Mouse (Mus musculus) T-helper 1 cell (primary cell): ENCODE data around the gene Uba6.

Experiments used
- in situ Hi-C: fragments of 300-600 bp; cut with MboI, MseI; formaldehyde crosslinking; loops from one replicate; pipeline ENCODE4 v1.15.1; 2025; ENCODE audit warnings: high pct_unique_total_duplicates

Uba6 gene

DNA sequence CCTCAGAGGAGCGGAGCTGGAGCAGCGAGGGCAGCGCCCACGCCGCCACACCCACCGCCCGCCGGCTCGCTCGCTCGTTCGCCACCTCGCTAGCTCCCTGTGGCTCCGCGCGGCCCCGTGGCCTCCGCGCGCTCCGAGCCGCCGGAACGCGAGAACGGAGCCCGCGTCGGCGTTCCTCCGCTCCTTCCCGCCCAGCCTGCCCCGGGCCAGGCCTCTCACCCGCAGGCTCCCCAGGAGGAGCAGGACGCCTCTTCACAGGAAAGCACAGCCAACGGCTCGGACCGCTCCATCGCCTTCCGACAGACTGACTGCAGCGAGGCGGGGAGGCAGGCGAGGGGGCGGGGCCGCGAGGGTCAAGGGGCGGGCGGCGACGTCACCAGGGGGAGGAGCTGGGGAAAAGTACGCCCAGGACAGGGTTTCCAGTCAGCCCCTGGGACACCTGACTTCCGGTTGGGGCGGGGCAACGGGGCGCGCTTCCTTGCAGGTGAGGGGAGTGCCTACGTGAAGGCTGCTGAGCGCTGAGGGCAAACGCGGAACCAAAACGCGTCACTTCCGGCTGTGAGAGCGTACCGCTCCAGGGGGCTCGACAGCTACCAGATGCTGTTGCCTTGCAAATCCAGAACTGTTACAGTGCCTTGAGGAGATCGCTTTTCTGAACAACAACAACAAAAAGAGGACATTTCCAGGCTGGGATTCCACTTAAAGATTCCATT is at the start of gene Uba6:
Gene Uba6 (minus strand): TSS at position 355 of the 713 bp plus-strand sequence.
- in situ Hi-C loops = loop anchor here (10.0 kb wide), 1 partner anchor 632 kb away; the partner anchor contains the start of gene Ythdc1

DNA sequence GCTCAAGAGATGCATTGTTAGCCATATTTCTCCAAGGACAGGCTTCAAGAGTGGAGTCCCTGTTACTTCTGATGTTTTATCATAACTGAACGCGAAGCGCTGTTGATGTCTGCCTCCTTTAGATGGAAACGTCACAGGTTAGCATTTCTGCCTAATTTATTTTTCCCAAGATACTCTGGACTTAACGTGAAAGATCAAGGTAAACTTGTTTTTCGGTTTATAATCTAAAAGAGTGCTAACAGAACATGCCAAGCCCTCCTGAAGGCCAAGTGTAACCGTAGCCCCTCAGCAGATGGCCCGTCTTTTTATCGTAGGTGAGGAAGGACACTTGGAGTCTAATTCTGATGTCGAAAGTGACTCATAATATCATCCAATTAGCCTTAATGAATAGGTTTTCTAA is 25.2 kb upstream of the Uba6 start, which contains the start of gene Gnrhr:
Gene Gnrhr (minus strand): TSS at position 101 of the 400 bp plus-strand sequence.
- in situ Hi-C loops = loop anchor here (5.0 kb wide), 1 partner anchor 210 kb away; no protein-coding TSS in a partner anchor

DNA sequence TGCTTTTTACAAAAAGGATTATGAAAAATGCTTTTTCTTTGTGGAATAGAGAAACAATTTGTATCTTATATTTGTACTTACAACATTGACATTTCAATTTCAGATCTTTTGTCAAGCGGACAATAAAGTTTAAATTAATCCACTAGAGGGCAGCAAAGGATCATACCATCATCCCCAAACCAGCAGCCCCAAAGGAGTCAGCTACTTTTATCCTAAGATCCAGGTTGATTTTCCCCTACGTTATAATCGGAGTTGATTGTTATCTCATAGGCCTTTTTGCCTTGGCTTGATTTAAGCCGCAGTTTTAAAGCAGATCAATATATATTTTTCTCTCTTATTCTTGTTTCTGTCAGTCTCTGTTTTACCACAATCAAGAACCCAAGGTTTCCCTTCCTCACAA is 18.8 kb upstream of the Uba6 start:
- in situ Hi-C loops = no loop called here

DNA sequence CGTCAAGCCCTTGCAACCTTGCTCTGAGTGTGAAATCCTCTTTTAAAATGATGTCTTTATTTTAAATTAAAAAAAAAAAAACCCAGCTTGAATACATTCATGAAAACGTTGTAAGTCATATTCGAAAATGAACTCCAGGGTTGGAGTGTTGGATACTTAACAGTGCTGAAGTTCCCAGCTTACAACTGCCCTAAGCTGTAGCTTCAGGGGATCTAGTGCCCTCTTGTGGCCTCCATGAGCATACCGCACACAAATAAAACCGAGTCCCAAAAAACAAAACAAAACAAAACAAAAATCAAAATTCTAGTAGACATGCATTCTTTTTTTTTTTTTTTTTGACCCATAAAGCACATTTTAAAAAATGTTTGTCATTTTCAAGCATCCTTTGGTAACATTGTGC is 18.2 kb upstream of the Uba6 start:
- in situ Hi-C loops = no loop called here

DNA sequence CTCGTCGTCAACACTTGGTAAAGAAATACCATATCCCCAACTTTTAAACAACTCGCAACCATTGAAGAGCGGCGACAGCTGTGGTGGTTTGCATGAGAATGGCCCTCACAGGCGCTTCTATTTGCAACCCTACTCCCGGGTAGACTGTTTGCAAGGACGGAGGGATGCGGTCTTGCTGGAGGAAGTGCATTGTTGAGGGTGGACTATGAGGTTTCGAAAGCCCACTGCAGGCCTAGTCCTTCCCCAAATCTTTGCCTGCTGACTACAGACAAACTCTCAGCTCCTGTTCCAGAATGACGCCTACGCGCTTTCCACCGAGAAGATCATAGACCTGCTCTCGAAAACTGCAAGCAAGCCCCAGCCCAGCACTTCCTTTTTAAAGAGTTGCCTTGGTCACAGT is 17.7 kb upstream of the Uba6 start:
- in situ Hi-C loops = no loop called here

DNA sequence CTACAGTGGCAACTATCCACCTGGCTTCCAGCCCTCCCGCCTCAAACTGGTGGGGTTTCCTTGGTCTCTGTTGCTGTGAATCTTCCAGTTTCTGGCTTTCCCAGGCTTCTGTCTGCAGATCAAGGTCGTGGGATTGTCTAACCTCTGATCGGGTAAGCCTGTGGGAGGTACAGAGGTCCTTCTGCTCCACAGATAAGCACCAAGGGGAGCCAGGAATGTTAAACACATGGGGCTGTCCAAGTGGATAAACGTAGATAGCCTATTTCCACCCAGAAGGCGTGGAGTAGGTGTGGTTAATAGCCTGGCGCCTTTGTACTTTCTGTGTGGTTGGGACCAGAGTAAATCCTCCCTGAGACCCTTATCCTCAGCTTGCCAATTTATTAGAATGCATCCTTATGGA is 14.8 kb upstream of the Uba6 start:
- in situ Hi-C loops = no loop called here

DNA sequence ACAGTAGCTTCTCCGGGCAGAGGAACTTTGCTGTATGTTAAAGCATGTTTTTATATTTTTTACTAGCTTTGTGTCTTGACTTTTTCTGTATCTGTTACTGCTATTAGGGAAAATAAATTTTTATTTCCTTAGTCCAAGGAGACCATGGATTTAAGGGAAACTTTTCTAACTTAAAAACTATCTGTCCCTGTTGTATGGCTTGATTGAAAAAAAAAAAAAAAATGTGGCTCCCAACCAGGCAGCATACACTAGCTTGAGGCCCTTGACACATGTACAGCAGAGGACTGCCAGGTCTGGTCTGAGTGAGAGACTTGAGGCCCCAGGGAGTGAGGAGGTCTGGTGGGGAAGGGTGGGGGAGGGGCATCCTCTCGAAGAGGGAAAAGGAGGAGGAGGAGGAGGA is 1.2 kb upstream of the Uba6 start:
- in situ Hi-C loops = loop anchor here (10.0 kb wide), 1 partner anchor 631 kb away; the partner anchor contains the start of gene Ythdc1

DNA sequence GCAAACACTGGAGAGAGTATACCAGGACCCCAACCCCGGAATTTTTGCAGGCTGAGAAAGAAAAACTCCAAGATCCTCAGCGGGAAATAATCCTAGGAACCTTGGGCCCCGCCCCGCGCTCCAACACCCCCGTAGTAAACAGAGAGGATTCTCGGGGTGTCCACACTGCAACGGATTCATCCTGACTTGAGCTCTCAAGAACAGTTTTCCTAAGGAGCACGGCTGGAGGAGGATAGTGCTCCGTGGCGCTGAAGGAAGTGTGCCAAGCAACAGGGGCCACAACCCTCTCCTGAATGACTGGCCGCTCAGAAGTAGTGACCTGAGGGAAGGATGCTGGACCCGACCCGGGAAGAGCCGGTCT is 535 bp downstream of the Uba6 start:
- in situ Hi-C loops = loop anchor here (10.0 kb wide), 1 partner anchor 633 kb away; the partner anchor contains the start of gene Ythdc1

DNA sequence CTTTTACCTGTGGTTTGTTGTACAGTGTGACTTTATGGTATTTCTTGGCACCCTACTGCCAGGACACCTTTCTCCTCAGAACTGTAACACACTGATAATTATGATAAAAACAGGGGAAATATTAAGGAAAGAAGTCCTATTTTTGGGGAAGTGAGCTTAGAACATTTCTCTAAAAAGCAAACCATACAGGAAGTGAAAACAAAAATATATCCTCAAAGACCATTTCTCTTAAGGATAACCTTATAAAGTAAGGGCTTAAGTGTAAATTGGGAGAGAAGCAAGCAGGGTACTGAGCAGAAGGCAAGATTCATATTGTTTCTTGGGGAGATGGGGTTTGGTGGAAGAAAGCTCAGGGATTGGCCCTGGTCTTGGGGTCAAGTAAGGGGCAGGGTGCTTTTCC is 42.8 kb downstream of the Uba6 start:
- in situ Hi-C loops = no loop called here

DNA sequence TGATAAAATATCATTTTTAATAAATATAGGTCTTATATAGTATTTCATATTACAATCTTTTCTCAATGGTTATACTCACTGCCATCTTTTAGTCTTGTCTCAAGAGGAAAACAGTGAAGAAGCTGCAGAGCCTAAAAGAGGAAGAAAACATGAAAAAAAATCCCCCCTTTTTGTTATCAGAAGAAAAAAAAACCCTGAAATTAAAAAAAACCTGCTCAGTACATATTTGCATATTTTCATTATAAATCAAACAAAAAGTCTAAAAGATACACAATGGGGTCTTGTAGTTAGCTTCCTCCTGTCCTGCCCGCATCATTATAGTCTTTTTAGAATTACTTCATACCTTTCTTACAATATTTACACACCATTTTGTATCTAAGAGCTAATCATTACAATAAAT is 43.9 kb downstream of the Uba6 start:
- in situ Hi-C loops = no loop called here

DNA sequence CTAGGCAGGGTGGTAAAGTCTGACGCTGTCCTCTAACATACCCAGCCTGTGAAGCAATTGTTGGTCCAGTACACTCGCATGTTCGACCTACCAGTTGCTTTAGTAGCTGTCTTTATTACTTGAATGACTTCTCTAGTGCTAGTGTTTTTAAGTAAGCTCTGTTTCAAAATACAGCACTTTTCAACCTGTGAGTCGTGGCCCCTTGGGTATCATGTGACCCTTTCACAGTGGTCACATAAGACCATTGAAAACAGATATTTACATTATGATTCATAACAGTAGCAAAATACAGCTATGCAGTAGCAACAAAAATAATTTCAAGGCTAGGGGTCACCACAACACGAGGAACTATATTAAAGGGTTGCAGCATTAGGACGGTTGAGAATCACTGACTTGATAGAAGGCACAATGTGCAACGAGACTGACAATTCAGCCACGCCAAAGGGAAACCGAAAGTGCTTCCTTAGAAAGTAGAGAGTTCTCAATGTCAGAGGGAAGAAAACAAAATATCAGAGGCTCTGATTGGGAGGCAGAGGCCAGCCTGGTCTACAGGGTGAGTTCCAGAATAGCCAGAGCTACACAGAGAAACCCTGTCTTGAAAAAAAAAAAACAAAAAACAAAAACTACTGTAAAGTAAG is 54.0 kb downstream of the Uba6 start:
- in situ Hi-C loops = no loop called here

DNA sequence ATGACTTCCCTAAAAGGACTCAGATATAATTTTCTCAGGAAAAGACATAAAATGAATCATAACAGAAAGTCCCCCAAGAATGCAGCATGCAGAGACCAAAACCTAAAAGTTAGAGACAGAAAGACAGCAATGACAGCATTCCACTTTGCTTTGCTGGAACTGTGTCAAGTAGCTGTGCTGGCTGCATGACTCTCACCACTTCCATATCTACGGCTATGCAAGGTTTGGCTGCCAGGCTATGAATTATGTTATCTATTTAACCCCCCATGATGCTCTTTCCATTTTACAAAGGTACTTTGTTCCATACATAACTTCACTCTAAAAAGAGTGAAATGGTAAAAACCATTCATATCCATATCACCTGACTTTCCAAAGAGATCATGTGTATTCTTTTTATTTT is 58.6 kb downstream of the Uba6 start:
- in situ Hi-C loops = no loop called here

DNA sequence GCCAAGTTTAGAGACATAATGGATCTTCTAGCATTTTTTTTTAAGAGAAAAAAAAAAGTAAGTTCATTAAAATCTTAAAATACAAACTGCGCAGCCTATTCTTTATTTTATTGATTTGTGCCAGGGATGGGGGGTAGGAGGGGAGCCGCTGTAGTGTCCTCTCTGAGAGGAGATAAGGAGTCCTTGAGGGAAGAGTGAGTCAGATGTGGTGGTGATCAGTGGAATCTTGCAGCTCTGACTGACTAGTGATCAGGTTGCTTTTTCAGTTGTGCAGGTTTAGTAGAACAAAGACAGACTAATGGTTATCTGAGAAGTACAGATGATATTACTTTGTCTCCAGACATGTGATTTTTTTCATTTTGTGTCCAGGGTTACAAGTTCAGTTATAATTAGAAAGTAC is 59.6 kb downstream of the Uba6 start:
- in situ Hi-C loops = no loop called here

DNA sequence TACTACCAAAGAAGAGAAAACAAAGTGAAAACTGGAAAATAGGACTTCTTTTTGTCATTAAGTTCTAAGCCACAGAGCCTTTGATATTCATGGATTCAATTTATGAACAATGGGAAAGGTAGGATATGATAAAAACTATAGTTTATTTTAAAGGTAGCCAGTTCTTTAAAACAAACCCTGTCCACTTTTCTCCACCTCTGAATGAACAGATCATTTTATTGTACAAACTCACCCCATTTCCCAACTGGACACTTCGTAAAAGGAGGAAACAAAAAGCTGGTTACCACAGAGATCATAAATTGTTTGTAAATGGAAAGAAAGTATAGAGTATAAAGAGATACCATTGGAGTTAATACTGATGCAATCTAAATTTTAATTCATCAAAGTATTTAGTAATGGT is 61.5 kb downstream of the Uba6 start:
- in situ Hi-C loops = no loop called here

DNA sequence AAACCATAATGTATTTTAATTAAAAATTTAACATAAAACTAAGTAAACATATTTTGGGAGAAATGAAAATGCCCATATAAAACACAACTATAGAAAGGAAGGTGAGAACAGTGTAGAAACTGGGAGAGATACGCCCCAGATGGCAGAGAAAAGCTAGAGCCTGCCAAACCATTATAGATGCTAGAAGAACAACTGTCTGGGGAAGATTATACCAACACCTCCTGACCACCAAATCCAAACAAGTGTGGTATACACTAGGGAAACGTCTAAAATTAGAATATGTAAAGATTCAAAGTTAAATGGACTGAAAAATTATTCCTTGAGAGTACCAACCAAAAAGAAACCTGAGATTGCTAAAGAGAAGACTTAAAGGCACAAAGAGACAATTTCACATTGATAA is 66.0 kb downstream of the Uba6 start:
- in situ Hi-C loops = no loop called here

DNA sequence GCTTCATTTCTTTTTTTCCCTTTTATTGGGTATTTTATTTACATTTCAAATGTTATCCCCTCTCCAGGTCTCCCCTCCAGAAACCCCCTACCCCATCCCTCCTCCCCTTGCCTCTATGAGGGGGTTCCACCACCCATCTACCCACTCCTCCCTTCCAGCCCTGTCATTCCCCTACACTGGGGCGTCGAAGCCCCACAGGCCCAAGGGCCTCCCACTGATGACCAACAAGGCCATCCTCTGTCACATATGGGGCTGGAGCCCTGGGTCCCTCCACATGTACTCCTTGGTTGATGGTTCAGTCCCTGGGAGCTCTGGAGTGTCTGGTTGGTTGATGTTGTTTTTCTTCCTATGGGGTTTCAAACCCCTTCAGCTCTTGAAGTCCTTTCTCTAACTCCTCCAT is 70.4 kb downstream of the Uba6 start:
- in situ Hi-C loops = no loop called here

DNA sequence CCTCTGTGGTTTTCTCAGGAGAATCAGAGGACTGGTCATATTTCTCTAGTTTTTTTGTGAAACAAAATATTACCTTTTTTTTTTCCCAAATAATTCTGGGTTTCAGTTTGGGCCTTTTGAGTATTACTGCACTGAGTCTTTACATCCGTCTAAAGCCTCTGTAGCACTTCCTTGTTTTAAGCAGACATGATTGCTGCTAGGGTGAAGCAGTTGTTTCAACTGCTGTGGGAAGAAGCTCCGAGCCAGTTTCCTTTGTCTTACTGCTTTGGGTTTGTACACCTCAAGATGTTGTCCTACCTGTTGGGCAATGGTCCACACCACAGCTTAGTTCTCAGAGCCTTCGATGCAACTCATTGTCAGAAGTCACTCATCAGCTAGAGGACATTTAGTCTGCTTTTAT is 72.0 kb downstream of the Uba6 start:
- in situ Hi-C loops = no loop called here

DNA sequence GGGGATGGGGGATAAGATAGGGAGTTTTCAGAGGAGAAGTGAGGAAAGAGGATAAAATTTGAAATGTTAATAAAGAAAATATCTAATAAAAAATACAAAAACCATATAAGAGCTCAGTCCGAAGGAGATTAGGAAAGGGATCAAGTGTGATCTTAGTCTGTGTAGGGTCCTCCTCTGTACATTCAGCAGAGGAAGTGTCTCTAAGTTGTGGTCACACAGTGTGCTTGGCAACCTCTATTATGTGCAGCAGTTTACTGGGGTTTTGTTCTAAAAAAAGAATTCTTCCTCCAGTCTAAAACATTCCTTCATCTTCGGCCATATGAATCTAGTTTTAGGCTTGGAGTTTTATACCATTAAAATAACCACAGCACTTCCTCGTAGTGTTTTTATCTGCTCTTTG is 73.6 kb downstream of the Uba6 start:
- in situ Hi-C loops = no loop called here

DNA sequence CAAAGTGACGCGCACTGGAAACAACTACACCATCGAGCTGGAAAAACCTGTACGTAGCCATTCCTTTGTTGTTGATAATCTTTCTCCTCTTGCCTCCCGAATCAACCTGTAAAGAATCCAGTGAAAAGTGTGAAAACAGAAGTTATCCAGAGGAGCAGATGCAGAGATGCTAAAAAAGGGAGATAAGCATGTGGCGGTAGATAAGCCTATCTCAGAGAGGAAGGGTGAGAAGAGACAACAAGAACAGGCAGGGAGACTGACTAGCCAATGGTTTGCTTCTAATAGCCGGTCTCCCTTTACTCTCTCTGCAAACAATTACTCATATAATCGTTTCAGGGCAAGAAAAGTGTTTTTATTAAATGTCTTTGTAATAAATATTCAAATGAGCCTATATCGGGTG is 77.8 kb downstream of the Uba6 start:
- in situ Hi-C loops = no loop called here

DNA sequence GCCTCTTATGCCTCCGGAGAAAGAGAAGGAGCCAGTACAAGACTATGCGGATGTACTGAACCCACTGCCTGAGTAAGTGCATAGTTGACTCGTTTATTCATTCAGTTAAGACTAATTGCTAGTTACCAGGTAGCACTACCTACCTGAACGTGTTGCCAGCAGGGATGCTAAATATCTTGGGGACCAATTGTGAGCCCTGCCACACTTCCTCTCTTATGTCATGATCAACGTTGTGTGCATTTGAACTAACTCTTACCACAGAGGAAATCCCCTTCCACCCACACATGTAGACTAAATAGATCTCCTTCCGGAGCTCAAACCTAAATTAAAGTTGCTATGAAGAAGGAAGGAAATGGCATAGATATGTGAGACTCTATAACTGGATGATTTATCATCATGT is 85.9 kb downstream of the Uba6 start:
- in situ Hi-C loops = no loop called here

DNA sequence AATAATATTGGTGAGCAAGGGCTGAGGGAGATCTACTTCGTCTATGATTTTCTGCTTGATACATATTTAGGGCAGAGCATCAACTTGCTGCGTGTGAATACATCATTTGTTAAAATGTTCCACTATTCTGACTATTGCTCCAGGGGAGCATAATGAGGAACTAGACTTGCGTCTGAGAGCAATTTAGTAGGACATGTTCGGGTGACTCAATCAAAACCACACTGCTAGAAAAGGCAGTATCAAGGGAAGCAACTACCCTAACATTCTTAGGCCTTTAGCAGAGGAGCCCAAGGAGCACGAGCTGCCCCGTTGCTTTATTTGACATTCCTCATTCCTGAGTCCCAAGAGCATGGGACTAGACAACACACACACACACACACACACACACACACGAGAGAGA is 87.6 kb downstream of the Uba6 start:
- in situ Hi-C loops = no loop called here

DNA sequence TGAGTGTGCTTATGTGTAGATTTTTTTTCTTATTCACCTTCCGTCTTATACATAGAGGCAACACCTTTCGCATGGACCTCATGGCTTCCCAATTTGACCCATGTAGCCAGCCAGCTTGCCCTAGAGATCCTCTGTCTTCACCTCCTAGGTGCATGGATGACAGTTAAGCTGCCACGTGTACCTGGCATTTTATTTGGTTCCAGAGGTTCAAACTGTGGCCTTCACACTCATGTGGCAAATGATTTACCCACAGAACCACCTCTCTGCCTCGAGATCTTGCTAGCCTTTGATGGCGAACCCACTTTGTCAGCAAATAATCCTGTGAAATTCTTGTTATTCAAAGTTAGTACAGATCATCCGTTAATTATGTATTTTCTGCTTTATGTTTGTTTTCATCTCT is 88.6 kb downstream of the Uba6 start:
- in situ Hi-C loops = no loop called here

DNA sequence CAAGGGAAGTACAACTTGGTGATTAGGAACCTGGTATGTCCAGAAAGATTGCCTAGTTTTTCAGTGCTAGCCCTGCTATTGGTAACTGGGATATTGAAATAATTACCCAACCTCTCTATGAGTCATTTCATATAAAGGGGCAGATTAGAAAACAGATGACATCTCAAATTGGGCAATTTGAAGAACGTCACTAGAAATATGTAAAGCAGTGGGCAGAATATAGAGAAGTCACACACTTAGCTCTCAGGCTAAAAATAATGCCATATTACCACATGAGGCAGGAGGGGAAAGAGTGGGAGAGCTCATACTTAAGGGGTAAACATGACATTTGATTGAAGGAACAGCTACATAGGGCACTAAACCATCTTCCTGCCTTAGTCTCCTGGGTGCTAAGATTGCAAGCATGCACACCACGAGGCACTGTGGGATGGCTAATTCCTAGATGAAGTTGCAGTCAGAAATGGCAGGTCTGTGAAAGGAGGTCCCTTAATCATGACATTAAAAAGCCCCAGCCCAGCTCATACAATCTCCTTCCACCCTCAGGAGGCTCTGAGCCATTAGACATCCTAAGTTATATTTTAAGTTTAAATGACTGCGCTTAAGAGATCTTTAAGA is 93.8 kb downstream of the Uba6 start:
- in situ Hi-C loops = no loop called here
